Mouse (Mus musculus): Measurements from ENCODE around the gene Aox3. TPM values are rescaled to one million over a fixed set of nuclear protein-coding genes. Genes with fewer than 3 reads are reported as not detected.

Gene Aox3
- not detected in 2 replicates for polyA plus RNA-seq (2012; ENCODE audit: insufficient read depth, insufficient read length, missing spikeins)

DNA sequence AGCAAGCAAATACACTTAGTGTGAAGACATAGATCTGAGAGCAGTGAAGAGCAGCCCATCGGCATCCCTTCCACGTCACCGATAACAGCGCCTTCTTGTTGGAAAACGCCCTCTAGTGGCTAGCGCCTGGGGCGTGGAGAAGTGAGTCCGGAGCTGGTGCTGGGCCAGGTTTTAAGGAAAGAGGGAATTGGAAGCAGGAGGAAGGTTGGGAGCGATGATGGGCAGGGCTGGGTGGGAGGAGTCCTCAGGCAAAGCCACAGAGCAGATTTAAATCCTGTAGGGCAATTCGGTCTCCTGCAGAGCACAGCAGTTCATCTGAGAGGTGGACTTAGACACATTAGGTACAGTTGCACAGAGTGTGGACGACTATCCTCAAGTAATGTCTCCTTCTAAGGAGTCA is at the start of gene Aox3:
Gene Aox3, plus strand, starts transcription at position 251 of the 400 bp plus-strand sequence.
- TF ChIP-seq CTCF (IDR thresholded peaks at IDR 0.05; ENCODE audit: low read depth, low read length) (no peak), POLR2A (IDR thresholded peaks at IDR 0.05; ENCODE audit: borderline replicate concordance, low read depth, low read length) (no peak)
- Histone ChIP-seq H3K4me3 (ENCODE audit: insufficient read depth, low read length) (no peak within 1 kb of the TSS), H3K4me1 (ENCODE audit: control insufficient read depth, insufficient read depth, low read length) (peaks cover 7% of the 10 kb centered on the region), H3K27ac (ENCODE audit: insufficient read depth, low read depth, low read length) (no peak within 1 kb of the TSS)

DNA sequence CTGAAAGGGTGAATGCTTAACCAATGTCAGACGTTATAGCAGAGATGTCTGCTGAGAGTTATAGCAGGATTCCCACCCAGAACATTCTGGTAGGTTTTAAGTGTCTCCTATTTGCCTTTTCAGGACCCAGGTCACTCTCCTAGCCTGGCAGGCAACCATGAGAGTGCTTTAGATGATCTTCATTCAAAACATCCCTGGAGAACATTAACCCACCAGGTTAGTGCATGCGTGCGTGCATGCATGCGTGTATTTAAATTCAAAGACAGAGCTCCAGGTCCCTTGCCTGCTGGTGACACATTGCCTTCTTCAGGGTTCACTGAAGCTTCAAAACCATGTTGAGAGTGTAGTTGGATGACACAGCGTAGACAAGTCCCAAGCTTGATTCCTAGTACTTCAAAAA is 47.8 kb upstream of the Aox3 start:
- Histone ChIP-seq H3K4me1 (ENCODE audit: control insufficient read depth, insufficient read depth, low read length) (no peaks in the 10 kb centered on the region), H3K4me3 (ENCODE audit: insufficient read depth, low read length) (no peak overlapping the region), H3K27ac (ENCODE audit: insufficient read depth, low read depth, low read length) (no peak overlapping the region)
- TF ChIP-seq POLR2A (IDR thresholded peaks at IDR 0.05; ENCODE audit: borderline replicate concordance, low read depth, low read length): no peak
- TF ChIP-seq CTCF (IDR thresholded peaks at IDR 0.05; ENCODE audit: low read depth, low read length): no peak

DNA sequence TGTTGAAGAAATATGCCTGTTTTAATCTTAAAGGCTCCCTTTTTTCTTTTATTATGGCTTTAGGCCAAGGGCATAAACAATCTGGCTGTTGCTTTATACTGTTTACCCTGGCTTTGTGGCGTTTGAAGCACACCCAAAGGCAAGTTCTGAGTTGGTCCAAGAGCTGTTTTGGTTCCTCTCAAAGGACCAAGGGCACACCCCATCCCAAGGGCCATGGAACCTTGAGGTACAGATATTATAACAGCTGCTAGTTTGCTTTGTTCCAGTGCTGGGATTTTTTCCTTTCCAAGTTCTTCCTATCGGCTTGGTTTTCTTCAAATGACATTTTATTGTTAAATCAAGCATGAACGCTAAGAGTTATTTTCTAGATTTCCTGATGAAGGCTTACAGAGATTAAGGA is 47.3 kb upstream of the Aox3 start:
- no peaks in the 10 kb centered on the region for H3K4me1 ChIP-seq (ENCODE audit: control insufficient read depth, insufficient read depth, low read length)
- no peak overlapping the region for H3K4me3 ChIP-seq (ENCODE audit: insufficient read depth, low read length)
- TF ChIP-seq POLR2A (IDR thresholded peaks at IDR 0.05; ENCODE audit: borderline replicate concordance, low read depth, low read length) (no peak), CTCF (IDR thresholded peaks at IDR 0.05; ENCODE audit: low read depth, low read length) (no peak)
- no peak overlapping the region for H3K27ac ChIP-seq (ENCODE audit: insufficient read depth, low read depth, low read length)

DNA sequence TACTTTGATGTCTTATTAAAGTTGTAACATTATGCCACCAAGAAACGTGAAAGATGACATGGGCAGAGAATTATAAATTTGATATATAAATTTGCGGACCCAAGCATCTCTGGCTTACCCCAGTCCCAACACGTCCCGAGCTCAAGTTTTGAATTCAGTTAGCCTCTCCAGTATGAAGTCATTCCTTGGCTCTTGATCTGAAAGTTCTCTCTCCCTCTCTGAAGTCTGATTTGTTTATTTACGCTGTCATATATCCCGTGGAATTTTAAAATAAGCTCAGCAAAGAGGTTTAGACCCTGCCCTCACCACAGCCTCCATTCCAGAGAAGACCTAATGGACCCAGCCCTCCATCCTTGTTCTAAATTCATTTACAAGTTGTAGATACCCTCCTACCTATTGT is 43.7 kb upstream of the Aox3 start:
- Histone ChIP-seq H3K4me1 (ENCODE audit: control insufficient read depth, insufficient read depth, low read length) (no peaks in the 10 kb centered on the region), H3K4me3 (ENCODE audit: insufficient read depth, low read length) (no peak overlapping the region), H3K27ac (ENCODE audit: insufficient read depth, low read depth, low read length) (no peak overlapping the region)
- TF ChIP-seq POLR2A (IDR thresholded peaks at IDR 0.05; ENCODE audit: borderline replicate concordance, low read depth, low read length) (no peak), CTCF (IDR thresholded peaks at IDR 0.05; ENCODE audit: low read depth, low read length) (no peak)

DNA sequence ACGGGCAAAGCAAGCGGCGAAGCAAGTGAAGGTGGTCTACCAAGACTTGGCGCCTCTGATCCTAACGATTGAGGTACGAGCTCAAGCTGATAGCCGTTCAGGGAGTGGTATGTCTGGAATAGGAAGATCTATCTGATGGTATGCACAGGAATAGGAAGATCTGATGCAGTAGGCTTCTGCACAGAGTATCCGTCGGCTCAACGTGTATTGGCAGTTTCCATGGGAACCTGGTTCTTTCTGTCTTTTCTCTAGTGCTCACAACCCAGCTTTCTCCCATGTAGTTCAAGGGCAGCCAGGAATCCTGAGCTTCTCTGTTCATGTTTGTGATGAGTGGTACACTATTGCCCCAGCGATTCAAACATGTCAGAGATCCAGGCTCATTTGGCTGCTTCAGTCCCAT is 42.8 kb upstream of the Aox3 start:
- TF ChIP-seq POLR2A (IDR thresholded peaks at IDR 0.05; ENCODE audit: borderline replicate concordance, low read depth, low read length) (no peak), CTCF (IDR thresholded peaks at IDR 0.05; ENCODE audit: low read depth, low read length) (no peak)
- H3K4me1 ChIP-seq (ENCODE audit: control insufficient read depth, insufficient read depth, low read length): no peaks in the 10 kb centered on the region
- no peak overlapping the region for H3K4me3 ChIP-seq (ENCODE audit: insufficient read depth, low read length)
- no peak overlapping the region for H3K27ac ChIP-seq (ENCODE audit: insufficient read depth, low read depth, low read length)

DNA sequence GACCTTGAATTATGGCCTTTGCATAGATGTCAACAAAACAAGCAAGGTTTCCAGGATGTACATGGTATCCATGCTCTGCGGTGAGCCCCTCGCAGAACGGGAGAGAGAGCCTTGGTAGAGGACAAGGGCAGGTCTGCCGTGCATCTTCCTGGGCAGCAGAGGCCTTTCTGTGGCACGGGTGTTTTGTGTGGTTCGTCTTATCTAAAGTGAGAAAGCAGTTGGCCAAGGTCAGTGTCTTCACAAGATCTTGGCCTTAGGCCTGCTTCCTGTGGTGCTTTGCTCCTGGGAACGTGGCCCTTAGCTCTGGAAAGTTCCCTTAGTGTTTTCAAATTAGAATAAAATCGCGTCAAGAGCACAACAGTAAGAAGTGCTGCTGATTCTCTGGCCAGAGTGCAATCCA is 41.9 kb upstream of the Aox3 start:
- no peak overlapping the region for H3K4me3 ChIP-seq (ENCODE audit: insufficient read depth, low read length)
- TF ChIP-seq POLR2A (IDR thresholded peaks at IDR 0.05; ENCODE audit: borderline replicate concordance, low read depth, low read length) (no peak), CTCF (IDR thresholded peaks at IDR 0.05; ENCODE audit: low read depth, low read length) (no peak)
- H3K27ac ChIP-seq (ENCODE audit: insufficient read depth, low read depth, low read length): no peak overlapping the region
- H3K4me1 ChIP-seq (ENCODE audit: control insufficient read depth, insufficient read depth, low read length): no peaks in the 10 kb centered on the region

DNA sequence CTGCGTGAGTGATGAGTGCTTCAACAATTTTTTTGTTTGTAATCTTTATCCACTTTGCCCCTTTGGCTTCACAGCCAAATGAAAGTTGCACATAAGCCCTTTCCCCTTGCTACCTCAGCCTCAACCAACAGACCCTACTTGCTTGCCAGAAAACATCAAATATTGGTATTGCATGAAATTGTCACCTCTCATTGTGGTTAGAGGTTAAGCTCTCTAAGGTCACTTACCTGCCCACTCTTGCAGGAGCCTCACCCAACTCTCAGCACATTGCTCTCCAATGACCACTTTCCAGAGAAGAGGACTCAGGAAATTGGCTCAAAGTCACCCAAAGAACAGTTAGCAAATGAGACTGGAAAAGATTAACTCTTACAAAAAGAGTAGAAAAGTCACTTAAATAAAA is 41.4 kb upstream of the Aox3 start:
- TF ChIP-seq CTCF (IDR thresholded peaks at IDR 0.05; ENCODE audit: low read depth, low read length) (no peak), POLR2A (IDR thresholded peaks at IDR 0.05; ENCODE audit: borderline replicate concordance, low read depth, low read length) (no peak)
- H3K4me3 ChIP-seq (ENCODE audit: insufficient read depth, low read length): no peak overlapping the region
- H3K4me1 ChIP-seq (ENCODE audit: control insufficient read depth, insufficient read depth, low read length): no peaks in the 10 kb centered on the region
- no peak overlapping the region for H3K27ac ChIP-seq (ENCODE audit: insufficient read depth, low read depth, low read length)

DNA sequence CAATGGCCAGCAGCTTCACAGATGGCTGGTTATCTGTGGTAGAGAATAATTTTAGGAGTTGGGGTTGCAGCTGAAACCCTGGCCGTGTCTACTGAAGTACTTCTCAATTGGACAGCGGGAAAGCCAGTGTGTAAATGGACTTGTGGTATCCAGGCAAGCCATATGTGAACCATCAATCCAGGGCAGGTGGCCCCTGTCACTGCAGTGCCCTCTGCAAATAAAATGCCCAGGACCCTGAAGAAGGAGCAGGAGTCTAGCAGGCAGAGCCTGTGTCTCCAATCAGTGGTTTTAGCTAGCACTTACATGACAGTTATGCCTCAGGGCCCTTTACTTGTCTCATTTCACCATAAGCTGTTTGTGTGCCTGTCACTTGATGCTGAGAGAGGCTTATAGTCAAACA is 40.5 kb upstream of the Aox3 start:
- H3K4me3 ChIP-seq (ENCODE audit: insufficient read depth, low read length): no peak overlapping the region
- H3K27ac ChIP-seq (ENCODE audit: insufficient read depth, low read depth, low read length): no peak overlapping the region
- TF ChIP-seq CTCF (IDR thresholded peaks at IDR 0.05; ENCODE audit: low read depth, low read length) (no peak), POLR2A (IDR thresholded peaks at IDR 0.05; ENCODE audit: borderline replicate concordance, low read depth, low read length) (no peak)
- no peaks in the 10 kb centered on the region for H3K4me1 ChIP-seq (ENCODE audit: control insufficient read depth, insufficient read depth, low read length)

DNA sequence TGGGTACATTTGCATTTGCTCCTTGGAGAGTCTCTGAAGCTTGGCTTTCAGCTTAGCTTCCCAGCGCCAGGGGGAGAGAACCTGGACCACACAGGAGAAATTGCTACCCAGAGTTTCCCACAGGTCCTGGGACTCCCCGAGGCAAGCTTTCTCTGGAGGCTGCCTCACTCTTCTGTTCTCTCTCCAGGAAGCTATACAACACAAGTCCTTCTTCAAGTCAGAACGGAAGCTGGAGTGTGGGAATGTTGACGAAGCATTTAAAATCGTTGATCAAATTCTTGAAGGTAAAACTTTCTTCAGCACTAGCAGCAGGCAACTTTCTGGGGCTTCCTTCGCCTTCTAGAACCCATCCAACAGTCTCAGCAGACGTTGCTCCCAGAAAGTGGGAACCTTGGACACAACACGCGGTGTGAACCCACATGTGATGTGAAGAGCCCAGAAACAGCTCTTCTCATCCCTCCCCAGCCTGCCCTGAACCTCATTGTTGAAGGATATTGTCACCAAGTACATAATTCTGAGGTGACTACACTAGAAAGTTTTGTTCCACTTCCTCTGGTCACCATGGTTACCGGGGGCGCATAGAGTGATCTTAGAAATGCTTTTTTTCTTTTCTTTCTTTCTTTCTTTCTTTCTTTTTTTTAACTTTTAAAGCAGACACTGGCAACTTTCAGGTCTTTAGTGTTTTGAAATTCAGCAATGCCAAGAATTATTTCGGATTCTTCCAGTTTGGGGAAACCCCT is 39.8 kb upstream of the Aox3 start:
- TF ChIP-seq CTCF (IDR thresholded peaks at IDR 0.05; ENCODE audit: low read depth, low read length) (no peak), POLR2A (IDR thresholded peaks at IDR 0.05; ENCODE audit: borderline replicate concordance, low read depth, low read length) (no peak)
- Histone ChIP-seq H3K4me1 (ENCODE audit: control insufficient read depth, insufficient read depth, low read length) (no peaks in the 10 kb centered on the region), H3K27ac (ENCODE audit: insufficient read depth, low read depth, low read length) (no peak overlapping the region), H3K4me3 (ENCODE audit: insufficient read depth, low read length) (no peak overlapping the region)

DNA sequence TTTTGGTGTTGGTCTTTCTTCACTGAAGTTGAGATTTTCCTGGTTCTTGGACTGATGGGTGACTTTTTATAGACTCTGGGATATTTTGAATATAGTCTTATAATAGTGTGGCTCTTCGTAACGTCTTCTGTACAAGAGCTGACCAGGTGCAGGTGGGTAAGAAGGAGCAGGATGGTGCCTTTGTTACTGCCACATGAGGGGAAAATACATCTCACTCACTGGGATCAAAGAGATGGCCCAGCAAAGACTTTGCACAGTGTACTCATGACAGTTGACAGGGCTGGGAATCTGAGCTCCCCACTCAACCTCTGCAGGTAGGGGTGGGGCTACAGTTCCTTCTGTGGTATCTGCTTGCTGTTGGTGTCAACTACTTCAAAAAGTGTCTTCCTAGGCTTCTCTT is 38.7 kb upstream of the Aox3 start:
- Histone ChIP-seq H3K4me1 (ENCODE audit: control insufficient read depth, insufficient read depth, low read length) (no peaks in the 10 kb centered on the region), H3K27ac (ENCODE audit: insufficient read depth, low read depth, low read length) (no peak overlapping the region), H3K4me3 (ENCODE audit: insufficient read depth, low read length) (no peak overlapping the region)
- TF ChIP-seq CTCF (IDR thresholded peaks at IDR 0.05; ENCODE audit: low read depth, low read length): no peak
- TF ChIP-seq POLR2A (IDR thresholded peaks at IDR 0.05; ENCODE audit: borderline replicate concordance, low read depth, low read length): no peak

All from bone marrow macrophage, adult 2 months (primary cell).